Mouse (Mus musculus): Measurements from ENCODE around the gene Gm9945.

Gene Gm9945

GRCm38 (mm10) chr11:53495417-53495816 is 15.5 kb downstream of the Gm9945 start:
- no peak for DNase-seq

DNA sequence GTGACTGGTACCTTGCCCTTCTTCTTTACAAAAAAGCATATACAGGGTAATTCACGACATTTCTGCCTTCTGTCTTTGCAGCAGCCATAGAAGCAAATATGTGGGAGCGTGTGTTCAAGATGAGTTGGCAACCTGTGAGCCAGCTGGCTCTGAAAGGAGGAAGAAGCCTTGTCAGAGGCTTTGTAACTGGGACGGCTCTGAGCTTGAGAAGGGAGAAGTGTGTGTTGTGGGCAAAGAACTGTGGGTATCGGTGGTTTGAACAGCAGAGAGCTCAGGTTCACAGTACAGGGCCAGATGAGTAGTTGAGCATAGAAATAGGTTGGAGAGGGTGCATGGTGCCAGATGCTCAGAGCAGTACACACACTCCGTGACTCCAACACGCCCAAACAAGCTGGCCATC is 17.0 kb downstream of the Gm9945 start:
- no peak for DNase-seq

DNA sequence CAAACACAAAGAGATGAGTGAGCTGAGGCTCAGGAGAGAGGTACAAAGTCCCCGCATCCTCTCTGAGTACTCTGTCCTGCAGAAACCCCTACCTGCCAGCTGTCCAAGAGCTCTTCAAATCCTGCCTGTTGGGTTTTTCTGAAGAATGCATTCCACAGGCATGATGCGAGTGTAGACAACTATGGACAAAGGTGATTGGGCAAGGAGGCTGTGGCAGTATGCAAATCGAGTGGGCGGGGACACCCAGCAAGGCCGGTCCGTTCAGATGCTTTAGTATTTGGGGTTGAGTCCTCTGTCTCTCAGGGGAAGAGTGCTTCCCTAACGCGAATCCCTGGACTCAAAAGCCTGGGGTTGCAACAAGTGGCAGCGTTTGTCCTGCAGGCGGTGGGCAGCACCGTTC is 20.6 kb downstream of the Gm9945 start:
- peak in 1 of 2 experiments; percentile 50 for DNase-seq

GRCm38 (mm10) chr11:53502039-53502765 is 22.2 kb downstream of the Gm9945 start:
- DNase-seq = no peak

DNA sequence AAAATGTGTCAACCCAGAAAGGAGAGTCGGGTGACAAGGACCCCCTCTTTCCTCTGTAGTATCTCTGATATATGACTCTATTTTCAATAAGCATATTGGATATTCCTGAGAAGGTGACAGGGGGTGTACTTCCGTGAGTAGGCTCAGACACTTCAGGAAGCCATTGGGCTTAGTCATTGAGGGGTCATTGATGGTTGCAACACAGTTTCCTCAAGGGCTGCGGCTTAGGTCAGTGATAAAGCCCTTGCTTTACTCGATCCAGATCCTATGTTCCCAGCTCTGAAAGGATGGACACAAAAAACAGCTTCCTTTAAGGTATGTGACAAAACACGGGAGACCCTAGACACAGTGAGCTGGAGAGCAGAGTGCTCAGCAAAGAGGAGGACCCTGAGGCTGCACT is 23.8 kb downstream of the Gm9945 start:
- no peak for DNase-seq

- no peak for DNase-seq
Measured at GRCm38 (mm10) chr11:53504376-53504775, 24.4 kb downstream of the Gm9945 start.

- DNase-seq = no peak
Measured at GRCm38 (mm10) chr11:53505026-53505663, 25.2 kb downstream of the Gm9945 start.

DNA sequence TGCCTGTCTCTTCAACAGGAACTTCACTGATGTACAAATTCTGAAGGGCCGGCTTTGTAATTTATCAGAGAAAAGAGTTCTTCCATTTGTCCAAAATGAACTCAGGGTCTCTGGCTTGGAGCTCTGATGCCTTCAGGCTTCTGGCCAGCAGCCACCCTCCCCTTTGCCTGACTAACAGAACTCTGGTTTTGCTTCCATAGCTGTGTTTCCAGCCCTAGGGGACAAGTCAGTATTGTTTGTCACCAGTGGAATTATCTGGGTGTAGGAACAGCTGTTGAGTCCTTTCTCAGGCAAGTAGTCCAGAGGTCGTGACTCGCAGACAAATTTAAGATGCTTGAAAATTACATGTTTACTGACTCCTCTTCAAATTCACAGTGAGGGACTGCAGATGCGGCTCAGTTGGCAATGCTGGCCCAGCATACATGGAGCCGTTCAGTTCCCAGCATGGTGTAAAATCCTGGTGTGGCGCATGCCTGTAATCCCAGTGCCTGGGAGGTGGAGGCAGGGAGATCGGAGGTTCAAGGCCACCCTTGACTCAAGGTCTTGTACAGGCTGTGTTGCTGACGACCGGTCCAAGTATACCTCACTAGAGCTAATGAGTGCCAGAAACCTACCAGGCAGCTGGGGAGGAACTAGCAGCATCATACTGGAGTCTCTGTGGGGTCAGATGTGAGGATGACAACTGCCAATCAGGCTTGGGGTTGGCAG is 27.3 kb downstream of the Gm9945 start:
- DNase-seq = no peak

- DNase-seq = peak; percentile 60 to 69
Measured at GRCm38 (mm10) chr11:53508152-53508551, 28.2 kb downstream of the Gm9945 start.

- DNase-seq = no peak
Measured at GRCm38 (mm10) chr11:53508591-53508990, 28.6 kb downstream of the Gm9945 start.

- no peak for DNase-seq
Measured at GRCm38 (mm10) chr11:53510351-53510750, 30.4 kb downstream of the Gm9945 start.

DNA sequence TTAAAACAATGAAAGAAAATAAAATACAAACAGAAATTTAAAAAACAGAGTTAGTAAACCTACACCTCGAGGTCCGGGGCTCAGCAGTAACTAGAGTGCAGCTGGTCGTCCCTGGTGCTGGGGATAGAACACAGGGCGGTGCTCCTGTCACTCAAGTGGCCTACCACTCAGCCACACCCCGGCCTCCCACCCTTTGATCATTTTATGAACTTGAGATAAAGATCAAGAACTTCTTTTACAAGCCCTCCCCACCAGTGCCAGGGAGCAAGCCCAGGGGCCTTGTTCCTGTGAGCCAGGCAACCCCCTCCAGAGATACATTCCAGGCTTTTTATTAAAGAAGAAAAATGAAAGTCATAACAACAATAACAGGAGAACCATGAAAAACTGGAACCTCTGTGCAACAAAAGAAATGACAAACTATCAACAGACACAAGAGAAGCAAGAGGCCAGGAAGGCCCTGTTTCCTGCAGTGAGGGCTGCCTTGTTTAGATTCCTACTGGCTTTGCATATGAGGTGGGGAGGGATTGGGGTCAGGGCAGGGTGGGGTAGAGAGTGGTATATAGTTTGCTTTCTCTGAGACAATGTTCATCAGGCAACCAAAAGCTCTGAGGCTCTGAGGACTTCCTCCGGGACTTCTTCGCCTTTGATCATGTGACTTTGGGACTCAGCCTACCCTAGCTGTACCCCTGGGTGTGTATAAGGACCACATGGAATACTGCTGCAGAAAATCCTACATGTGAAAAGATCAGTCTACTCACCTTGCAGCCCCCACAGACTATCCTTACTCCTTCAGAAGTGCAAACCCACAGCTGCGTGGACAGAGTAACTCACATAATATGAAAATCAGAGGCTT is 37.0 kb downstream of the Gm9945 start:
- DNase-seq = no peak

DNA sequence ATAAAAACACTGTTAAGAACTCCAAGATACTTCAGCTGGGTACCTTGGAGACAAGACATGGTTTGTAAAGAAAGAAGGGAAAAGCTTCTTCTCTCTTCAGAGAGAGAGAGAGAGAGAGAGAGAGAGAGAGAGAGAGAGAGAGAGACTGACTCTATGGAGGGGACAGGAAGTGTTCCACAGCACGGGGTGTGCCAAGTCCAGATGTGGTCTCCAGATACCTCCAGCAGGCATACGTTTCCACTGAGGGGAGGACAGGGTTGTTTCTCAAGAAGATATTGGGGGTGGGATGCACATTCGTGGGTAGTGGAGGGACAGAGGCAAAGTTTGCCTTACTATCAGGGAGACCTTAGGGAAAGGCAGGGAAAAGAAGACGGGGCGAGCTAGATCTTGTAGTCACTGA is 38.8 kb downstream of the Gm9945 start:
- DNase-seq = no peak

DNA sequence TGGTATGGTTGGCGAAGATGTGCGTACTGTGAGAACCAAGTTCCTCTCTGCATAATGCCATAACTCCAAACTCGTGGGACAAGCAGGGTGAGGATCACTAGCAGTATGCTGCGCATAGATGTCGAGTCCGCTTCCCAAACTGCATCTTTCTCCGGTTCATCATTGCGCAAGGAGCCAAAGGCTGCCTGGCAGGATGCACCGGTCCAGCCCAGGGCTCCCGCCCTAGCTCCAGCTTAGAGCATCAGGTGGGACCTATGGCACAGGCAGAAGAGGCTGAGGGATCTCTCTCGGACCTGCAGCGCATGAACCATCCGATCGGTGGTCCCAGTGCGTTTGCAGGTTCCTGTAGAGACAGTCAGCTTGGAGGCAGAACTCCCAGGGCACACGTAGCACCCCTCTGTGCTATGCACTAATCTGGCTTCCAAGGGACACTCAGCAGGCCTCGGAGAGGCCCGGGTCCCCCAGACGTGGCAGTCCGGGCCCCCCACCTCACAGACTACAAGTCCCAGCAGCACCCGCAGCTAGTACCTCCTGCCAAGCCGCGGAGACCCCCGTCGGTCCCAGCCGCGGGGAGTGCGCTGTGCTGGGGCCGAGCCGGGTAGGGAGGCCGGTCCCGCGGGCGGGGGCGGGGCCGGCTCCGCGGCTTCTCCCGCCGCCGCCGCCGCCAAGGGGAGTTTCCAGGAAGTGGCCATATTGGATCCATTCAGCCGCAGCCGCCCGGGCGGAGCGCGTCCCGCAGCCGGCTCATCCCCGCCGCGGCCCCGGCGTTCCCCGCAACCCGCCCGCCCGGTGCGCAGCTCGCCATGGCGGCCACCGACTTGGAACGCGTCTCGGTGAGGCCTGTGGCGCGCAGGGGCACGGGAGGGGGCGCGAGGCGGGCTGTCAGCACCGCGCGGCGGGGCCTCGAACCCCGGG is 39.5 kb downstream of the Gm9945 start, which contains the start of gene Sept8:
TSS of gene Sept8 (plus strand) at position 51 of the 915 bp plus-strand sequence.
- DNase-seq = peak; percentile 55 to 75

DNA sequence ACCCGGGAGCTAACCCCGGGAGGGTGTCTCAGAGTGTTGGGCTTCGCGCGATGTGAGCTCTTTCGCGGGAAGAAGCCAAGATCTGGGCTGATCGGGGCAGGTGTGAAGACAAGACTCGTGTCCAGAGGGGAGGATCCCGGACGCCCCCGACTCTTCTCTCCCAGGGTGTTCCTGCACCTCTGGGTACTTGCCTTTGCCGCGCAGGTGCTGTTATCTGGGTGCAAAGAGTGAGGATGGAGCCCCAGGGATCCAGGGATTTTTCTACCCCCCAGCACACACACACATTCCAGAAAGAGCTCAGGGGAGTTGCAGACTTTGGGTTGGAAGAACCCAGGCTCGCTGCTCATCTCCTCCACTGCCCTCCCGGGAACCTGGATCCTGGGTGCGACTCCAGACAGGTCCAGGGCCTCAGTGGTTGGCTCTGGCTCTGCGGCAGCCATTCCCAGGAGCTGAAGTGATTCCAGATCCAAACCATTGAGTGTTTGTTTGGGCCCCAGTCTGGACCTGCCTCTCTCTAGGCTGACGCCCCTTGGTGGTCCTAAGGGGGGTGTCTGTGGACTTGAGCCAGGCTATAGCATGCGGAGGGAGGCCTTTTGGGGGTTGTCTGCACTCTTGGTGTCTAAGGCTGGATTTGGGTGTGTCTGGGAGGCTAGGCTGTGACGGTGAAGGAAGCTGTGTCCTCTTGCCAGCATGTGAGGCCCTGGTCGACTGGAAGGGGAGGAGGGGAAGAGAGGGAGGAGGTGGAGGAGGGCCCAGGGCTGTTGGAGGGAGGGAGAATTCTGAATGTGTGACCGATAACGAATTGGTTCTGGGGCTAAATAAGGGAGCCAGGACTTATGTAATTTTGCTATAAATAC is 40.4 kb downstream of the Gm9945 start:
- peak; percentile 26 to 67 for DNase-seq

DNA sequence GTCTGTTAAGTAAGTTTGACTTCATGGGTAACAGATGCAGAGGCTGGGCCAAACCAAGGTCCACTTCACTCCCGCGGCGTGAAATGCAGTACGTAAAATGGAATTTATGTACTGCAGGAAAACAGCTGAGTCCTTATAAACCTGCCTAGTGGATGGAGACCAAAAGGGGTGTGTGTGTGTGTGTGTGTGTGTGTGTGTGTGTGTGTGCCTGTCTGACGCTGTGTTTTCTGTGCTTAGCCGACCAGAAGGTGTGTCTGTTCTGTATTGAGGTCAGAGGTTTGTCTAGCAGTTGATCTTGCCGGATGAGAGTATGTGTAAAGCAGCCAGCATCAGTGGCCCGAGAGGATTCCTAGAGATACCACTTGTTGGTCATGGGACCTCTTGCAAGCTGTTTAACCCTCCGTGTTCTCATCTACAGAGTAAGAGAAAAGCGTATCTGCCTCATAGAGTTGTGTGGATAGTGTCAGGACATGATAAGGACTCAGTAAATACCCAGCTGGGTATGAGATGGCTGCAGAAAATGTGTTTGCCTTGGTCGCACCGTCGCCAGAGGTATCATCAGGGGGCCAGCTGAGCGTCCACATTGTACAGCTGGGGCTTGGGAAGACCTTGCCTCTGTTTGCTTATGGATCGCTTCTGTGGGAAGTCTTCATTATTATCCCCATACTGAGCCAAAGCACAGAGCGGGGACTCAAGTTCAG is 41.3 kb downstream of the Gm9945 start:
- no peak for DNase-seq

GRCm38 (mm10) chr11:53521821-53522131 is 41.8 kb downstream of the Gm9945 start:
- no peak for DNase-seq

DNA sequence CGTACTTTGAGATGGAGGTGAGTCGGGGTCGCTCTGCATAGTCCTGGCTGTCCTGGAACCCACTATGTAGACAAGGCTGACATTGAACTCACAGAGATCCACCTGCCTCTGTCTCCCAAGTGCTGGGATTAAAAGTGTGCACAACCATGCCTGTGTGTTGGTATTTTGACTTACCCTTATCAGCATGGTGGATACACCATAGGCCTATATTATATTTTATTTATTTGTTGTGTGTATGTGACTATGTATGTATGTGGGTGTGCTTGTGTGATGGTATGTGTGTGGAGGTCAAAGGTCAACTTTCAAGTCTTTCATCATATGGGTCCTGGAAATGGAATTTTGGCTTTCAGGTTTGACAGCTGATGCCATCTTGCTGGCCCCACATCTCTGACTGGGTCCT is 42.4 kb downstream of the Gm9945 start:
- DNase-seq = no peak

GRCm38 (mm10) chr11:53522930-53523329 is 43.0 kb downstream of the Gm9945 start:
- DNase-seq = no peak

All from kidney, postnatal 25 days (tissue).